Mouse (Mus musculus): ENCODE measurements at regions not wholly inside any gene's neighbourhood (a gene's known extent, or its start where the extent isn't known, plus 50 kb on each side); places are given as distances from the start of the nearest gene placed in this dataset.
"Not testable (repeated sequence)": the region's sequence is repeated elsewhere in the genome, so short reads cannot be mapped to it uniquely, and the experiment has no call there.

DNA sequence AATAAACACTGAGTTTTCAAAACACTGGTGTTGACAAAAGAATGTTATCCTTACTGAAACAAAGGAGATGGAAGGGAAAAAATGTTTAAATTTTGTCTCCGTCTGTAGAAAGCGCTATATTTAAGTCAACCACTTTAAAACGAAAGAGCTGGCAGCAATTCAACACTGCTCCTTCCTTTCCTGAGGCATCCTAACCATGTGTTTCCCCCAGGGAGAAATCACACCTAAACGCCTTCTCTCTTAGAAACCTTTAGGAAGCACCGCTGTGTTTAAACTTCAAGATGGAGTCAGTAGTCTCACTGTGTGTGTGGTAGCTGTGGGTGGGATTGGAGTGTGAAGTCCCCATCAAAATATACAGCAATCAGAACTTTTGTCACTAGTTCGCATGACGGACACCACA, 268.6 kb upstream of the Intu start:
- DNase-seq: no peak
- intact Hi-C loops (cut with DNase I): no loop called here

DNA sequence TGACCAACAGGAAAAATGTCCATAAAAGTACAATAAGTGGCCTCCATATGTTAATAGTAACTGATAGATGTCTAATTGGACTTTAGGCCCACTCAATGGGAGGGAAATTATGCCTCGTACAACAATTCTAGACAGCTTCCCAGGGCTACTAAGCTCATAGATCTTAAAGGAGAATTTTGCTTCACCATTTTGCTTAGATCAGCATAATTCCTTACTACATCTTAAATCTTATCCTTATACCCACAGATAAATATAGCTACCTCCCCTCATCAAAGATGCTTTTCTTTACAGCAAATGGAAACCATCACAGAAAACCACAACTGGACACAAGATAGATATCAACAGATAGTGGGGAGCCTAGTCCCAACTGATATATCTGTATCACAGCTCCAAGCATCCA, 263.6 kb upstream of the Intu start:
- no peak for DNase-seq
- intact Hi-C loops (cut with DNase I): no loop called here

- intact Hi-C loops (cut with DNase I): no loop called here
- no peak for DNase-seq
Measured at GRCm38 (mm10) chr3:40282926-40283325, 248.2 kb upstream of the Intu start.

DNA sequence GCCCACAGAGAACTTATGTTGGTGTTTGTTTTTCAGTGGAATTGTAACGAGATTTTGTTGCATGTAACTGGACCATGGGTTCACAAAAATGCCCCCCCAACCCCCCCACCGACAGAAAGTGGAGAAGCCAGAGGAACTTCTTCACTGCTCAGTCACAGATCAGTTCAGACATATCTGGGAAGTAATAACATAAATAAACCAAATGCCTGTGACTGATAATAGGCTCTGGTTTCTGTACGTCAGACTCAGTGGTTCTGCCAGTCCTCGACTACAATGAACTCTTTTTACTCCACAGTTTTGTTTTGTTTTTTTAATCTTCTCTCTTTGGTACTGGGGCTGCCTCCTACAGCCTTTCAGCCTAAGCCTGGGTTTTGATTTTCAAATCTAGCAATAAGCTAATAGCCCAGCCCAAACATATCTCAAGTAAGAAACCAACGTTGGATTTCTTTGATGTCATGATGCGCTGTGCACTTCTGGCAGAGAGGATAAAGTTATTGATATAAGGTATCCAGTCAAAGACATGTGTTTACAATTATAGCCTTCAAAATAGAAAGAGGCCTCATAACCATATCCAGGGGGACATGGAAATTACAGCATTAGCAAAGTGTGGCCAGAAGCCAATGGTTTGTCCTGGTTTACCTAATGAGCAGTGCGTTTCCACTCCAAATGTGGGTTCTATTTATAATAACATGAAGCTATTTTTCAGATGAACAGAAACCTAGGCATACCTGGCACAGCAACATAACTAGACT, 244.0 kb upstream of the Intu start:
- no peak for DNase-seq
- intact Hi-C loops (cut with DNase I): no loop called here

DNA sequence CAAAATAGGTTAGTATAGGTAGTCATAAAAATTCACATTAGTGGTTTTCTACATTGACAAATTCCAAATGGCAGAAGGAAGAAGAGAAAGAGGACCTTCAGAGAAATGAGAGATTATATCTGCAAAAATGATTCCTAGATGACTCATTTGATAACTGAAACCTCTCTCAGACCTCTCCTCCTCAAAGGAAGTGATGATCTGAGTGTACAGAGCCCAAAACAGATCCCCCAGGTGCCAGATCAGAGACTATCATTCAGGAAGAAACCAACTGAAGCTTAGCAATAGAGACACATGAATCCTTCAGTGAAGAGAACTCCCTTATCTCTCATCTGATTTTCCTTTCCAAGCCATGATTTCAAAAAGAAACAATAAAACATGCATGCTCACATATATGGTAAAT, 234.0 kb upstream of the Intu start:
- intact Hi-C loops (cut with DNase I): no loop called here
- DNase-seq: no peak

DNA sequence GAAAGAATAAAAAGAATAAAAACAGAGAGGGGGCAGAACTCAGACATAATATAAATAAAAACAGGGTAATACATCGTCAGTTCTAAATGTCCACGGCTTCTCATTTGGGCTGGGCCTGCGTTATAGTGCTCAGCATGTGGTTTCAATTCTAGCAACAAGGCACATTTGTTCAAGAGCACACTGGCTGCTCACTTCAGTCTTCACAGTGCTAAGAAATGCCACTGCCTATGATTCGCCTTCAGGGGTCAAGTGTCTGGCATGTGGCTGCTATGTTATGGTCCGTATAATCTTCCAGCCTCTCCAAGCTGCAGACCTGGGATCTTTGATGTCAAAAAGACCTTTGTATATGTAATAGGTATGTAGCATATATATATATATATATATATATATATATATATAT, 210.8 kb upstream of the Intu start:
- intact Hi-C loops (cut with DNase I): no loop called here
- DNase-seq: no peak

- intact Hi-C loops (cut with DNase I): no loop called here
- DNase-seq: no peak
Measured at GRCm38 (mm10) chr3:40325872-40326803, 204.9 kb upstream of the Intu start.

DNA sequence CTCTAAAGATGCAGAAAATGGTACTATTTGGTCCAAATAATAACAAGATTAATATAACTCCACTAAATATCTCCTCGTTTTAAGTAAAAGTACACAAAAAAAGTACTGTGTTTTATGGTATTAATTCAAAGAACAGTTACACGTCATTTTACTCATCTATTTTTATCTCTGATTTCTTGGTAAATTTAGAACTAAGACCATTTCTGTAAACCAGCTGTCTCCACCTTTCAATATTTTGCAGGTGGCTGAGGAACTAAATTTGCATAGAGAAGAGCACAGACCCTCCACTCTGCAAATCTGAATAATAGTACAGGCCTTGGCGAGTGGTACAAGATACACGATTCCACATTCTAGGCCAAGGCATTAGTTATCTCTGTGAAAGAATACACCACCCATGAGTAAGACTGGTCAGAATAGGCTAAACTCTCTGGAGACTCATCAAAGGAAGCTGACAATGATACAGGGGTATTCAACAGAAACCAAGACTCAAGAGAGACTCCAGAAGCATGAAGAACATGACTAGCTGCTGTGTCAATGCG, 191.5 kb upstream of the Intu start:
- DNase-seq: no peak
- intact Hi-C loops (cut with DNase I): no loop called here

DNA sequence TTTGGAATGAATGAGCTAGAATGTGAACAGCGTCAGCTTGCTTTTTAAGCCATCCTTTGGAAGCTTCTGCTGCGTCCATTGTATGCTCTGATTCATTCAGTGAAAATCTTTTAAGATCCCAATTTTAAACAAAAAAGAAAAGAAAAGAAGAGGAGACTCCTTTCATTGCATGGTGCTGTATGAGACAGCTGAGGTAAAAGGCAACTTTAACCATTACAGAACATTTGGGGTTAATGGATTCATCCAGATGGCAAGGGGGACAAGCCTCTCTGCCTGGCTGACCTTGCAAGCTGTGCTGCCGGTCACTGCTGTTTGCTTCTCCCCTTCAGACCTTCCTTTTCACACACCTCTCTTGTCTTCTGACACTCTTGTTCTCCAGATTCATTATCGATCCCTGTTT, 176.0 kb upstream of the Intu start:
- intact Hi-C loops (cut with DNase I): no loop called here
- no peak for DNase-seq

- intact Hi-C loops (cut with DNase I): no loop called here
- no peak for DNase-seq
Measured at GRCm38 (mm10) chr3:40368421-40368820, 162.7 kb upstream of the Intu start.

DNA sequence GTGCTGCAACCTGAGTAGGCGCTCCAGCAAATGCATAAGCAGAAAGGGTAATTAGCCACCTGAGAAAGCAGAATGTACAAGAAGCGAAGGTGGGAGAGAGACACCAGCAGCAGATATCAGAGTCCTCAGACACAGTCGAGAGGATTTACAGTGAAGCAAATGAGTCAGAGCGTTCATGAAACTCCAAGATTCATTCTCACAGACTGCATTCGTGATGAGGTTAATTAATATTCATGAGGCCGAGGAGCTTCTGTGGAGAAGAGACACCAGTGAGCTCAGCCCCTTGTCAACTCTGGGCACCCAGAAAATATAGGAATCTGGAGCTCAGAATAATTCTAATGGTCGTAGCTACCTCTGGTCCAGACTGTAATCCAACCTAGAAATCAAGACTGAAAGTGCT, 159.7 kb upstream of the Intu start:
- DNase-seq: no peak
- intact Hi-C loops (cut with DNase I): no loop called here

DNA sequence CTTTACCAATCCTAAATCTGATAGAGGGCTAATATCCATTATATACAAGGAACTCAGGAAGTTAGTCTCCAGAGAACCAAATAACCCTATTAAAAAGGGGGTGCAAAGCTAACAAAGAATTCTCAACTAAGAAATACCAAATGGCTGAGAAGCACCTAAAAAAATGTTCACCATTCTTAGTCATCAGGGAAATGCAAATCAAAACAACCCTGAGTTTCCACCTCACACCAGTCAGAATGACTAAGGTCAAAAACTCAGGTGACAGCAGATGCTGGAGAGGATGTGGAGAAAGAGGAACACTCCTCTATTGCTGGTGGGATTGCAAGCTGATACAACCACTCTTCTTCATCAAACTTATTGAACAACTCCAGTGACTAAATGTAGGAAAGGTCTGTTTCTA, 154.9 kb upstream of the Intu start:
- intact Hi-C loops (cut with DNase I); DNase-seq: not testable (repeated sequence)

GRCm38 (mm10) chr3:40377416-40377815, 153.7 kb upstream of the Intu start:
- no peak for DNase-seq
- intact Hi-C loops (cut with DNase I): no loop called here

- DNase-seq: no peak
- intact Hi-C loops (cut with DNase I): no loop called here
Measured at GRCm38 (mm10) chr3:40379063-40379462, 152.0 kb upstream of the Intu start.

DNA sequence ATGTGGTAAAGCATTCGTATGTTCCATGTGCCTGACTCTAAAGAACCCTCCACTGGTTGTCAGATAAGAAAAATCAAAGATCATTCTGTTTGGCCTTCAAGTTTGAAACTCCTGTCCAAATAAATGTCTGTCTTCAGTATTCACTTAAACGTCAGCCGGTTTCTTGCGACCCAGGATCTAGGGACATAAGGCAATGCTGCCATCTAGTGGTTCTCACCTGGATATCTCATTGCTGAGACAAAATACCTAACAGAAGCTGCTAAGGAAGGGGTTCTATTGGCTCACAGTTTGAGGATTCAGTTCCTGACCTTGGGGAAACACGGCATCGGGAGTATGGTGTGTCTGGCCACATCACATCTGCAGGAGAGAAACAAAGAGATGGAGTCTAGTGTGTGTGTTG, 139.5 kb upstream of the Intu start:
- DNase-seq: peak; percentile 15 to 17
- intact Hi-C loops (cut with DNase I): loop anchor here (1.0 to 10.0 kb wide), 4 partner anchors 393 to 1507 kb away; no protein-coding TSS in a partner anchor

DNA sequence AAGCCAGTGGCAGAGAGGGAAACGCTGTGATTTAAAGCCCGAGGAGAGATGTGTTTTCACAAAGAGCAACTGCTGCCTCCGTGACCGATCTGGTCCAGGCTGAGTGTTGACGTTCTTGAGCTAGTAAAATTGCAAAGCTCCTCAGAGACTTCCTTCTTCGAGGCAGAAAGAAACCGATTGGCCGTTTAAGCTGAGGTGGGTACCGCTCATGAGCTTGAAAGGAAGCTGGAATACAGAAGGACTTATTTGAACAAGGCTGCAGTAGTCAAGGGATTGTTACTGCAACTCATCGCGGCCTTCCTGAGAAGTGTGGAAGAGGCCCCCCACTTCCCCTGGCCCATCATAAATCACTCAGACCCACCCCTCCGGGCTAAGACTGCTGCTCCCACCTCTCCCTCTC, 132.9 kb upstream of the Intu start:
- intact Hi-C loops (cut with DNase I): loop anchor here (10.0 kb wide), 1 partner anchor 1003 kb away; no protein-coding TSS in a partner anchor
- no peak for DNase-seq

- no peak for DNase-seq
- intact Hi-C loops (cut with DNase I): no loop called here
Measured at GRCm38 (mm10) chr3:40403402-40403801, 127.7 kb upstream of the Intu start.

DNA sequence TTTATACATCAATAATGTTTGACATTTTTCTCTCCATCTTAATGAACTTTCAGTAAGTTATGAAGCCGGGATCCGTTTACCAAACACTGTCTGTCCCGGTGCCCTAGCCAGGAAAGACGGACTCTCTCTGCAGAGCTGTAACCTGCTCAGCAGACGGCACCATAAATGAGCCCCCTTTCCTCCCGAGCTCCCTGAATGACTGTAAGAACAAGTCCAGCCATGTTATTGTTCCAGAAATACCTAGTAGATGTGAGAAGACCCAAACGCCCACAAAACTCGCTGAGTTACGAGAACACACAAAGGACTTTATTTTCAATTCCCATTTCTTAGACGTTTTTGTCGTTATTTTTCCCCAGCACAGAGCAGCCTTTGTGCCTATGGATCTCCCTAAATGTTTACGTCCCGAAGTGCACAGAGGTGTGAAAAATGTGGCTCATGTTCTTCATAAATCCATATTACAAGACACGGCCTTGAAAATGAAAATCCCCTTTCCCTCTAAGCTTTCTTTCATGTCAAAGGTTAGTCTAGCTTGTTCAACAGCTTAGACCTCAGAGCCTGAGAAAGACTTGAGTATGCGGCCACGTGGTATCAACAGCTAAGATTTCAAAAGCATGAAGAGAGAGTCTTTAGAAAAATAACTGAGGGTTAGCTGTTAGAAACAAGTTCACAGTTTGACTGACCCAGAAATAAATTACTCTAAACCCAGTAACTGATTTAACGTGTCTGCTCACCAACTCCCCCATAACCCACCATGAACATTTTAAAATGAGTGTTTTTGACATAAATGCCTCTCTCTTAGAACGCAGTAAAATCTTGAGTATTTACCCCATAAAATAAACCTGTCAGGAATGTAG, 125.8 kb upstream of the Intu start:
- intact Hi-C loops (cut with DNase I): no loop called here
- no peak for DNase-seq

- intact Hi-C loops (cut with DNase I): no loop called here
Measured at GRCm38 (mm10) chr3:40405949-40406236, 125.2 kb upstream of the Intu start.

GRCm38 (mm10) chr3:40408921-40409488, 122.1 kb upstream of the Intu start:
- no peak for DNase-seq
- intact Hi-C loops (cut with DNase I): no loop called here

More at GRCm38 (mm10) chr3:40405949-40406236, 125.2 kb upstream of the Intu start:
- DNase-seq: no peak
